Mouse (Mus musculus): ENCODE data around the gene Cdh1. TPM values are rescaled to one million over a fixed set of nuclear protein-coding genes. Genes with fewer than 3 reads are reported as not detected.

Cdh1 gene
- polyA plus RNA-seq, 1 experiment from 2014 or later: 11.4 TPM

DNA sequence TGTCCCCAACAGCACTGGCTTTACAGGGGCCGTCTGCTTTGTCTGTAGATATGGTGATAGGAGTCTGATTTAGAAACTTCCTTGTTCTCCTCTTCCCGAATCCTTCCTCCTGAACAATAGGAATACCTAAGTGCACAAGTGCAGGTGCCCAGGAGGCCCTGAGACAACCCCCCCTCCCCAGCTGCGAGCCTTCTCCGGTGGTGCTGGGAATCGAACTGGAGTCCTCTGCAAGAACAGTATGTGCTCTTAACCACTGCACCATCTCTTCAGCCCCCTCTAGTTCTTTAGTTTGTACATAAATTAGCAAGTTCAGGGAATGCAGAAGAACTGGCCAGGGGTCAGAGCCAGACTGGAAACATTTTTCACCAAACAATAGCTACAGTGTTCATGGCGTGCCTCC lies 14.7 kb downstream of the Cdh1 start:
- Histone ChIP-seq H3K4me3 (no peak overlapping the region), H3K27ac (no peak overlapping the region), H3K4me1 (peaks cover 16% of the 10 kb centered on the region), H3K9me3 (no peaks in the 10 kb centered on the region), H3K27me3 (ENCODE audit: insufficient read depth, poor library complexity, severe bottlenecking) (peaks cover 11% of the 10 kb centered on the region; the same call in 1 of the 2 replicates), H3K36me3 (no peaks in the 10 kb centered on the region)
- DNase-seq (ENCODE audit: low spot score): no peak
- WGBS: 73% methylated on average over 6 of the region's 6 CpGs

DNA sequence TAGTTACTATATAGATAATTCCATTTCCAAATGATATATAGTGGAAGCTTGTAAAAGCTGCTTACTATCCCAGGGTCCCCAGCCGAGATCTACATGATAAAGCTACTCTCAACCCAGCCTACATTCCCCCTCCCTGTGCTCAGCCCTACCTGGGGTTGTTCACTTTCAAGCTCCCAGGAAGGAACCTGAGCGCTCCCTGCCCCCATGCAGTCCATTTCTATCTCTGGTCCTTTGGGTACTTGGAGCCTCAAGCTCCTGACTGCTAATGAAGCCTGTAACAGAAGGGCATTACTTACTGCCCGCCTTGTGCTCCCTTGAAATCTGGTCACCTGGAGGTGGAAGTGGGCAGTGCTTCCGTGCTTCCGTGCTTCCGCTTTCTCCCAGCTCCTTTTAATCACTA lies 15.2 kb downstream of the Cdh1 start:
- Histone ChIP-seq H3K4me3 (no peak overlapping the region), H3K4me1 (peaks cover 17% of the 10 kb centered on the region), H3K9me3 (no peaks in the 10 kb centered on the region), H3K27ac (no peak overlapping the region), H3K36me3 (no peaks in the 10 kb centered on the region), H3K27me3 (ENCODE audit: insufficient read depth, poor library complexity, severe bottlenecking) (peaks cover 11% of the 10 kb centered on the region; the same call in 1 of the 2 replicates)
- DNase-seq (ENCODE audit: low spot score): no peak
- WGBS: 58% methylated on average over 6 of the region's 6 CpGs

DNA sequence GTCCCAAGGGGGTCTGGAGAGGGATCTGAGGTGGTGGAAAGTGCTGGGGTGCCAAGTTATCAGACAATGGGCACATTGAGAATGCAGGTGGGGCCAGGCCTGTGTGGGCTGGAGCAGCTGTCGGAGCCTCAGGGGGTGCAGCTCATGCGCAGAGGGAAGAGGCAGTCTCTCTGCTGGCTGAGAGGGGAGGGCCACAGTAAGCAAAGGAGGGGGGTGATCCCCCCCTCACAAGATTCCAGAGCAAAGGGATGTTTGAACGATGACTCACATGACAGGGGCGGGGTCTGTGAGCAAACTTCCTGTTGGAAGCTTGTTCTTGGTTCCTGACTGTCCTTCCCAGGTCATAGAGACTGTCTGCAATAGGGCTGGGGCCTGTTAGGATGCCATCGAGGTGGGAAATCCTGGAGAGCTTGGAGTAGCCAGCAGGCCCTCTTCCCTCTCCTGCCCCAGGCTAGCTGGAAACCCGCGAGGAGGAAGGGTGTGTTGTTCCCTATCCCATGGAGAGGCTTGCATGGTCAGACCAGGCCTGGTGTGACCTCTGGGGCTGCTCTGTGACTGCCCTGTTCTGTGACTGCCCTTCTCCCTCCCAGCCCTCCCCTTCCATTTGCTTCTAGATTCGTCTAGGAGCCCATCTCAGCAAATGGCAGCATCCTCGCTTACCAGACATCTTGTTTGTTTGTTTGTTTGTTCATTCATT lies 16.5 kb downstream of the Cdh1 start:
- Histone ChIP-seq H3K27me3 (ENCODE audit: insufficient read depth, poor library complexity, severe bottlenecking) (peaks cover 11% of the 10 kb centered on the region; the same call in 1 of the 2 replicates), H3K4me3 (no peak overlapping the region), H3K36me3 (no peaks in the 10 kb centered on the region), H3K27ac (peak overlapping the region; percentile 67), H3K4me1 (peaks cover 17% of the 10 kb centered on the region), H3K9me3 (no peaks in the 10 kb centered on the region)
- DNase-seq (ENCODE audit: low spot score): peak; percentile 87
- WGBS: 34% methylated on average over 9 of the region's 9 CpGs

DNA sequence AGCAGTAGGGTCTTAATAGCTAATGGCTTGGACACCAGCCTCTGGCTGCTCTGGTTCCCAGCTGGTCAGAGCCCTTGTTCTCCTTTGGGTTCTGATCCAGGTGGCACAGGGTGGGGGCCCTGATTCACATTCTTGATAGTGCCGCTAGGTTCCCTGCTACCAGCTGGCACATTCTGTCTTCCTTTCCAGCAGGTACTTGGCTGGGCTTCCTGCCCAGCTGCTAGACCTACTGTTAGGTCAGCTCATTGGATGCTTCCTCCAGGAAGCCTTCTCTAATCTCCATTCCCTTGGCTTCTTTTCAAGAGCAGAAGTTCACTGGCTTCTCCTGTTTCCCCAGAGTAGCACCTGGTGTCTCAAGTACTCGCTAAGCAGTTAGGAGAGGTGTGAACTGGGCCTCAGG lies 17.3 kb downstream of the Cdh1 start:
- peaks cover 11% of the 10 kb centered on the region; the same call in 1 of the 2 replicates for H3K27me3 ChIP-seq (ENCODE audit: insufficient read depth, poor library complexity, severe bottlenecking)
- H3K4me3 ChIP-seq: no peak overlapping the region
- no peaks in the 10 kb centered on the region for H3K9me3 ChIP-seq
- DNase-seq (ENCODE audit: low spot score): no peak
- H3K4me1 ChIP-seq: peaks cover 17% of the 10 kb centered on the region
- H3K36me3 ChIP-seq: no peaks in the 10 kb centered on the region
- H3K27ac ChIP-seq: peak overlapping the region; percentile 67; the same call in 1 of the 2 replicates
- 83% methylated on average over 2 of the region's 2 CpGs for WGBS

- H3K27ac ChIP-seq: no peak overlapping the region
- peaks cover 4% of the 10 kb centered on the region; the same call in 1 of the 2 replicates for H3K27me3 ChIP-seq (ENCODE audit: insufficient read depth, poor library complexity, severe bottlenecking)
- no peaks in the 10 kb centered on the region for H3K36me3 ChIP-seq
- DNase-seq (ENCODE audit: low spot score): no peak
- no peaks in the 10 kb centered on the region for H3K9me3 ChIP-seq
- peaks cover 13% of the 10 kb centered on the region for H3K4me1 ChIP-seq
- 70% methylated on average over 5 of the region's 5 CpGs for WGBS
- H3K4me3 ChIP-seq: no peak overlapping the region
Measured at GRCm38 (mm10) chr8:106623016-106623415, 19.9 kb downstream of the Cdh1 start.

- H3K4me3 ChIP-seq: no peak overlapping the region
- no peak for DNase-seq (ENCODE audit: low spot score)
- H3K27ac ChIP-seq: no peak overlapping the region
- H3K36me3 ChIP-seq: no peaks in the 10 kb centered on the region
- no peaks in the 10 kb centered on the region for H3K9me3 ChIP-seq
- H3K27me3 ChIP-seq (ENCODE audit: insufficient read depth, poor library complexity, severe bottlenecking): no peaks in the 10 kb centered on the region; the same call in 1 of the 2 replicates
- 90% methylated on average over 3 of the region's 3 CpGs for WGBS
- peaks cover 13% of the 10 kb centered on the region for H3K4me1 ChIP-seq
Measured at GRCm38 (mm10) chr8:106623451-106623850, 20.3 kb downstream of the Cdh1 start.

- no peaks in the 10 kb centered on the region; the same call in 1 of the 2 replicates for H3K27me3 ChIP-seq (ENCODE audit: insufficient read depth, poor library complexity, severe bottlenecking)
- no peak overlapping the region for H3K4me3 ChIP-seq
- H3K9me3 ChIP-seq: no peaks in the 10 kb centered on the region
- H3K4me1 ChIP-seq: peaks cover 13% of the 10 kb centered on the region
- no peak overlapping the region for H3K27ac ChIP-seq
- DNase-seq (ENCODE audit: low spot score): no peak
- no peaks in the 10 kb centered on the region for H3K36me3 ChIP-seq
Measured at GRCm38 (mm10) chr8:106623954-106624353, 20.8 kb downstream of the Cdh1 start.

- H3K4me3 ChIP-seq: no peak overlapping the region
- H3K9me3 ChIP-seq: no peaks in the 10 kb centered on the region
- no peaks in the 10 kb centered on the region for H3K36me3 ChIP-seq
- H3K27me3 ChIP-seq (ENCODE audit: insufficient read depth, poor library complexity, severe bottlenecking): no peaks in the 10 kb centered on the region; the same call in 1 of the 2 replicates
- 87% methylated on average over 3 of the region's 3 CpGs for WGBS
- no peak overlapping the region for H3K27ac ChIP-seq
- DNase-seq (ENCODE audit: low spot score): no peak
- peaks cover 8% of the 10 kb centered on the region for H3K4me1 ChIP-seq
Measured at GRCm38 (mm10) chr8:106624743-106625142, 21.6 kb downstream of the Cdh1 start.

DNA sequence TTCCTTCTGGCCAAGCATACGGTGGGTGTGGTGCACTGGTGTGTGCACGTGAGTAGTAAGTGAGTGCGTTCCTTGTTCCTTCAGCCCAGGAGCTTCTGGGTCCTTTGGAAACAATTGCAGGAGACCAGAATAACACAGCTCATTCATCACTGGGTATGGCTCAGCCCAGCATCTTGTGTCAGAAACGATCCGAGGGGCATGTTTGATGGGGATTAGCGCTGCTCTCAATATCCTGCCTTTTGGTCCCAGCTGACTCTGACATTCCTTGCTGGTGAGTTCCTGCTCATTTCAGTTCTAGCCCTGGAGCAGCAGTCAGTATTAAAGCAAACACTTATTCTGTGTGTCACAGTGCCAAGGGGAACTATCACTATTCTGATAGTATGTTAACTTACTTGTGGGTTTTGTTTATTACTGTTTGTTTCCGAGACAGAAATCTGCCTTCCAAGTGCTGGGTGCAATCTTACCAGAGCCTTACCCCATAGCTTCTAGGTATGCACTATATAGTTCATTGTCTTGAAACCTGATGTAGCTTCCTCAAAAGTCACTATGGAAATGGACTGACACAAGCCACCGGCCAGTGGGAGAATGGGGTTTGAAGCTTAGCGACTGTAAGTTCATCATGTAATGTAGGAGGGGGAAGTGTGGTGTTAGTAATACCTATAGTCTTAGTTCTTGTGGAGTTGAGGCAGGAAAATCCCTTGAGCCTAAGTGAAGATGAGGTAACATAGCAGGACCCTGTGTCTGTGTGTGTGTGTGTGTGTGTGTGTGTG lies 23.1 kb downstream of the Cdh1 start:
- DNase-seq (ENCODE audit: low spot score): no peak
- WGBS: 73% methylated on average over 9 of the region's 9 CpGs
- H3K9me3 ChIP-seq: no peaks in the 10 kb centered on the region
- H3K4me3 ChIP-seq: no peak overlapping the region
- H3K27me3 ChIP-seq (ENCODE audit: insufficient read depth, poor library complexity, severe bottlenecking): no peaks in the 10 kb centered on the region; the same call in 1 of the 2 replicates
- no peaks in the 10 kb centered on the region for H3K36me3 ChIP-seq
- H3K4me1 ChIP-seq: 0 out of 2 replicates have a peak, but pooled peaks cover 2% of the 10 kb centered on the region
- no peak overlapping the region for H3K27ac ChIP-seq

DNA sequence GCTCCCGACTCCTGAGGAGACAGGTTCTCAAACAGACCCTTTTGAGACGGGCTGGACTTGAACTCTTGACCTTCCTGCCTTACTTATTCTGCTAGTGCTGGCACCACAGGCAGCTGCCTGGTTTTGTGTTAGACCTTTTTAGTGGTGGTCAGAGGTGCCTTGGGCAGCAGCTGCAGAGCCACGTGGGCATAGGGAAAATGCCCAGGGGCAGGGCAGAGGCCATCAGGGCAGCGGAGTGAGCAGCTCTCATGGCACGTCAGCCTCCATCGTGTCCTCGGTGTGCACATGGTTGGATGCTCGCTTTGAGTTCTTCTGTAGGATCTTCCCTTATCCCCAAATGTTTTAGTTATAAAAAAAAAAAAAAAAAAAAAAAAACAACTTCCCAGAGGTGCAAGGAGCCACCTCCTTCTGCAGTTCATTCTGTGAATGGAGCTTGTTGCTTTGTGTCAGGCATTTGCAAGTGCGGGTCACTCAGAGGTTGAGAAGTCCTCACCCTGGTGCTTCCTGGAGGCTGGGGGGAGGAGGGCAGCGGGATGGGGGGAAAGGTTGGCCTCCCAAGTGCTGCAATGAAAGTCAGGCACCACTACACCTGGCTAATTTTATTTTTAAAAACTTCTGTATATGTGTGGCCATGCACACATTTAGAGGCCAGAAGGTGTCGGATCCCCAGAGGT lies 25.3 kb downstream of the Cdh1 start:
- no peak overlapping the region for H3K4me3 ChIP-seq
- no peak overlapping the region for H3K27ac ChIP-seq
- 75% methylated on average over 11 of the region's 11 CpGs for WGBS
- no peak for DNase-seq (ENCODE audit: low spot score)
- no peaks in the 10 kb centered on the region for H3K36me3 ChIP-seq
- H3K4me1 ChIP-seq: peaks cover 15% of the 10 kb centered on the region
- H3K27me3 ChIP-seq (ENCODE audit: insufficient read depth, poor library complexity, severe bottlenecking): peaks cover 10% of the 10 kb centered on the region; the same call in 1 of the 2 replicates
- H3K9me3 ChIP-seq: no peaks in the 10 kb centered on the region

- H3K36me3 ChIP-seq: no peaks in the 10 kb centered on the region
- peaks cover 16% of the 10 kb centered on the region for H3K27me3 ChIP-seq (ENCODE audit: insufficient read depth, poor library complexity, severe bottlenecking)
- H3K4me1 ChIP-seq: peaks cover 16% of the 10 kb centered on the region
- H3K27ac ChIP-seq: no peak overlapping the region
- no peak for DNase-seq (ENCODE audit: low spot score)
- H3K4me3 ChIP-seq: no peak overlapping the region
- no peaks in the 10 kb centered on the region for H3K9me3 ChIP-seq
- 80% methylated on average over 5 of the region's 5 CpGs for WGBS
Measured at GRCm38 (mm10) chr8:106629456-106629855, 26.3 kb downstream of the Cdh1 start.

- Histone ChIP-seq H3K27me3 (ENCODE audit: insufficient read depth, poor library complexity, severe bottlenecking) (peaks cover 18% of the 10 kb centered on the region), H3K4me1 (peaks cover 23% of the 10 kb centered on the region), H3K36me3 (no peaks in the 10 kb centered on the region), H3K4me3 (no peak overlapping the region), H3K27ac (no peak overlapping the region), H3K9me3 (no peaks in the 10 kb centered on the region)
- WGBS: 43% methylated on average over 5 of the region's 5 CpGs
- DNase-seq (ENCODE audit: low spot score): no peak
Measured at GRCm38 (mm10) chr8:106631904-106632303, 28.8 kb downstream of the Cdh1 start.

DNA sequence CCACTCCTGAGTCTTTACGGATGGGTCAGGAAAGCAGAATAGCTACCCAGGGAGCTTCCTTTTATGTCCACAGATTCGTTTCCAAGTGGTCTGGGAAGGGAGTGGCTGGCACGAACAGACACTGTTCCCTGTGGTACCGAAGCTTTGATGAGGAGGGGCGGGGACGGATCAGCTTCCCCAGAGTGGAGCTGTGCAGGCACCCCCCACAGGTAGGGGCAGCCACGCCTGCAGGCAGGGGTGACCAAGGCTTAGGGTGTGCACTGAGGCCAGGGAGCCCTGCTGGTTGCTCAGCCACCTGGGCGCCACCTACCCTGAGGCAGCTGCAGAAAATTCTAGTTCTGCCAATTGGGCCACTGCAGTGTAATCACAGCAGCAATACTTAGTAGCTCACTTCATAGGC lies 29.5 kb downstream of the Cdh1 start:
- Histone ChIP-seq H3K4me1 (peaks cover 23% of the 10 kb centered on the region), H3K27ac (no peak overlapping the region), H3K36me3 (no peaks in the 10 kb centered on the region), H3K4me3 (no peak overlapping the region), H3K27me3 (ENCODE audit: insufficient read depth, poor library complexity, severe bottlenecking) (peaks cover 18% of the 10 kb centered on the region), H3K9me3 (no peaks in the 10 kb centered on the region)
- 22% methylated on average over 8 of the region's 8 CpGs for WGBS
- DNase-seq (ENCODE audit: low spot score): no peak
